In genomic region chr11:97029686-97030417, GRCm38 (mm10) we compare ENCODE assay signal across 8 mouse cellular contexts. TPM values are rescaled to one million over a fixed set of nuclear protein-coding genes. Genes with fewer than 3 reads are reported as not detected.
A peak's percentile ranks its signal among the peaks of the same experiment; 100 is the strongest.
DNase-seq lines count a peak whose midpoint lies in the region; ATAC-seq and TF ChIP-seq lines count a peak whose summit lies in the region.

Scrn2 (plus strand) TSS chr11:97029938.

- intact Hi-C loops in gastrocnemius, adult 2 months (cut with DNase I): no loop called here

- H3K79me2 ChIP-seq in macrophage (ENCODE audit: inconsistent target): no peaks in the 10 kb centered on the region

- H3K9ac ChIP-seq in hindbrain, embryonic 16.5 days (ENCODE audit: low read depth, low read length): peak within 1 kb of the TSS; percentile 80

- H3K4me2 ChIP-seq in hindbrain, embryonic 16.5 days (ENCODE audit: low read length): peak within 1 kb of the TSS; percentile 68

- H3K27ac ChIP-seq in gastrocnemius, adult 2 months: peak within 1 kb of the TSS; percentile 92
- H3K27ac ChIP-seq in hindbrain, embryonic 16.5 days (ENCODE audit: low read depth, low read length): peak within 1 kb of the TSS; percentile 78
- H3K27ac ChIP-seq in macrophage: peak within 1 kb of the TSS; percentile 53

- DNase-seq in R1 (ENCODE audit: low read depth, low spot score): peak; percentile 92
- DNase-seq in cerebellum, postnatal 25 days: peak; percentile 89 to 91
- DNase-seq in gastrocnemius, adult 2 months: peak; percentile 88
- peak; percentile 78 for DNase-seq in left cerebral cortex, adult 18-20 months (ENCODE audit: low spot score in 2 of 2)
- DNase-seq in retina, postnatal 7 days (ENCODE audit: low read depth, low spot score): peak; percentile 81
- peak; percentile 80 for DNase-seq in urinary bladder, postnatal 14 days (ENCODE audit: low spot score)

- peaks cover 7% of the 10 kb centered on the region for H3K27me3 ChIP-seq in hindbrain, embryonic 16.5 days (replicated peaks; ENCODE audit: control insufficient read depth, insufficient read depth, low read length)

- H3K4me3 ChIP-seq in gastrocnemius, adult 2 months: peak within 1 kb of the TSS; percentile 86
- peak within 1 kb of the TSS; percentile 60 for H3K4me3 ChIP-seq in hindbrain, embryonic 16.5 days (ENCODE audit: low read length)
- H3K4me3 ChIP-seq in macrophage (ENCODE audit: inconsistent target): peak within 1 kb of the TSS; percentile 77

- 1% methylated on average over 25 of the region's 25 CpGs for WGBS in hindbrain, embryonic 16.5 days
- under 1% methylated on average over 25 of the region's 25 CpGs for WGBS in macrophage (ENCODE audit: missing documents)

- H3K9me3 ChIP-seq in hindbrain, embryonic 16.5 days (ENCODE audit: control insufficient read depth, low read length): no peaks in the 10 kb centered on the region

- peak; percentile 95 for TF ChIP-seq CTCF in gastrocnemius, adult 2 months (IDR thresholded peaks at IDR 0.05)

- peak; percentile 89 for ATAC-seq in hindbrain, embryonic 16.5 days

- H3K36me3 ChIP-seq in hindbrain, embryonic 16.5 days (ENCODE audit: control insufficient read depth, insufficient read depth, low read length): no peaks in the 10 kb centered on the region
- H3K36me3 ChIP-seq in macrophage (ENCODE audit: inconsistent target): no peaks in the 10 kb centered on the region

- peaks cover 11% of the 10 kb centered on the region; the same call in 1 of the 2 replicates for H3K4me1 ChIP-seq in hindbrain, embryonic 16.5 days (ENCODE audit: control insufficient read depth, insufficient read depth, low read depth, low read length)

RNA-seq across cellular contexts. Expression of gene Scrn2, which starts in this region (rescaled TPM):
- 10 to 100 TPM; 10.4 to 11.4 TPM for total RNA-seq in gastrocnemius, adult 2 months (2021)
- polyA plus RNA-seq in hindbrain, embryonic 16.5 days (2015; fragmentation: Nextera tagmentation; extraction: Ambion mirVana): 14.5 and 16.8 TPM in 2 replicates
- 1 to 10 TPM; 4.2 to 4.6 TPM for total RNA-seq in left cerebral cortex, adult 18-20 months (2021)
- 1 to 10 TPM in 11 of 26 experiments, under 1 TPM in 4, not detected in 11; 0.56 to 3.2 (median 1.3) TPM for total RNA-seq in macrophage (2018; cell fraction: chromatin; rRNA removed)
- 1 to 10 TPM in 14 of 26 experiments, under 1 TPM in 12; 0.19 to 2.1 (median 1.1) TPM for total RNA-seq in macrophage (2018; cell fraction: cytosol; rRNA removed)
- total RNA-seq in macrophage (2018; cell fraction: nucleus; rRNA removed): 1 to 10 TPM in 7 of 26 experiments, under 1 TPM in 11, not detected in 8; 0.40 to 3.0 (median 0.67) TPM
- polyA plus RNA-seq in macrophage (2018): 0.57 to 3.6 TPM (median 1.3 TPM) in 3 replicates

Comparison
In these comparisons a context has a peak if more than half of its experiments do, and no peak if none do; other contexts are left out.
1. Peak in every context shown above with its lines: DNase-seq, ATAC-seq, H3K4me3 ChIP-seq and H3K27ac ChIP-seq.